Mouse (Mus musculus) lung, adult 2 months (tissue): ENCODE measurements around the gene Trim12a. TPM values are rescaled to one million over a fixed set of nuclear protein-coding genes. Genes with fewer than 3 reads are reported as not detected.
"Not testable (repeated sequence)": the region's sequence is repeated elsewhere in the genome, so short reads cannot be mapped to it uniquely, and the experiment has no call there.

Experiments used
- DNase-seq: peaks from one replicate; pipeline ENCODE4 v3.0.0; 2022
- H3K4me1 ChIP-seq: fragments of 200-500 bp; 2 replicates; pipeline ENCODE4 v1.6.1; 2011; ENCODE audit warnings: low read length; ENCODE audit not compliant: control insufficient read depth, insufficient read depth
- H3K4me3 ChIP-seq: fragments of 200-500 bp; replicated peaks from 2 replicates; pipeline ENCODE3; 2011; ENCODE audit warnings: low read depth, mild to moderate bottlenecking, control low read depth, low read length; ENCODE audit errors: extremely low read depth
- CTCF ChIP-seq: fragments of 200-500 bp; IDR thresholded peaks from 2 replicates; pipeline ENCODE4 v1.5.1; 2011; ENCODE audit warnings: mild to moderate bottlenecking, low read length, control low read depth; ENCODE audit not compliant: insufficient read depth
- POLR2A ChIP-seq: fragments of 200-500 bp; IDR thresholded peaks from 2 replicates; pipeline ENCODE4 v1.6.1; 2011; ENCODE audit warnings: low read depth, mild to moderate bottlenecking, control low read depth, low read length, borderline replicate concordance; ENCODE audit errors: extremely low read depth
- WGBS: fragments of 180-500 bp; shearing (Covaris S2); methylation state at CpG from one replicate; pipeline ENCODE4 v1.1.7; 2018; 5-methylcytosine and 5-hydroxymethylcytosine counted together
- polyA plus RNA-seq: library from polyadenylated mRNA; depleted of rRNA; stranded (reverse); fragments of >200 nt; gene quantifications from 2 replicates; pipeline ENCODE4 v1.2.3, GENCODE M21; 2012; rRNA removed

Trim12a gene
- polyA plus RNA-seq, 1 experiment = 11.5 TPM

- Histone ChIP-seq H3K4me1 (no peaks in the 10 kb centered on the region; the same call in 1 of the 2 replicates), H3K4me3 (no peak overlapping the region)
- TF ChIP-seq POLR2A (no peak), CTCF (no peak)
- WGBS = 75% methylated on average over 5 of the region's 5 CpGs
- DNase-seq = no peak
Measured at GRCm38 (mm10) chr7:104291638-104292400, 23.4 kb downstream of the Trim12a start.

DNA sequence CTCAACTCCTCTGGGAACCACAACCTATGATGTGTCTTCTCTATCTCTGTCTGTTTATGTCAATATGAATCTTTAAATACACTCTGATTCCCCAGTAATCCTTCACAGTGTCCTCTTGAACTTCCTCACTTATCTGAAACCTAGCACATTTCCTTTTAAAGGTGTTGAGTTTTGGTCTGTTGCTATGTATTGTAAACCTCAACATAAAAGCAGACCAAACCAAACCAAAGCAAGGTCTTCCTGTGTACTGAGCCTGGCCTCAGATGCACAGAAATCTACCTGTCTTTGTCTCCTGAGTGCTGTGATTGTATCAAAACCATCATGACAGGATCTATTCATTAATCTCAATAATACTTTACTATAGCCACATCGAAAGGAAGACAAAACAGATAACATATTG is 24.6 kb downstream of the Trim12a start:
- no peak for TF ChIP-seq POLR2A
- no peak for TF ChIP-seq CTCF
- Histone ChIP-seq H3K4me3 (no peak overlapping the region), H3K4me1 (no peaks in the 10 kb centered on the region; the same call in 1 of the 2 replicates)
- no peak for DNase-seq
- 48% methylated on average over 1 of the region's 1 CpGs for WGBS

GRCm38 (mm10) chr7:104287576-104288443 is 27.5 kb downstream of the Trim12a start, which contains the start of gene Trim5:
Gene Trim5 (minus strand): TSS chr7:104288094.
- H3K4me1 ChIP-seq = not testable (repeated sequence)
- H3K4me3 ChIP-seq = peak within 1 kb of the TSS; percentile 45
- DNase-seq = peak; percentile 15
- WGBS = 22% methylated on average over 14 of the region's 14 CpGs

GRCm38 (mm10) chr7:104279361-104279760 is 35.9 kb downstream of the Trim12a start:
- not testable (repeated sequence) for H3K4me3 ChIP-seq, DNase-seq, H3K4me1 ChIP-seq
- WGBS = 79% methylated on average over 3 of the region's 3 CpGs

- not testable (repeated sequence) for H3K4me1 ChIP-seq, H3K4me3 ChIP-seq, DNase-seq
- WGBS = 44% methylated on average over 5 of the region's 5 CpGs
Measured at GRCm38 (mm10) chr7:104265335-104265734, 49.9 kb downstream of the Trim12a start.

DNA sequence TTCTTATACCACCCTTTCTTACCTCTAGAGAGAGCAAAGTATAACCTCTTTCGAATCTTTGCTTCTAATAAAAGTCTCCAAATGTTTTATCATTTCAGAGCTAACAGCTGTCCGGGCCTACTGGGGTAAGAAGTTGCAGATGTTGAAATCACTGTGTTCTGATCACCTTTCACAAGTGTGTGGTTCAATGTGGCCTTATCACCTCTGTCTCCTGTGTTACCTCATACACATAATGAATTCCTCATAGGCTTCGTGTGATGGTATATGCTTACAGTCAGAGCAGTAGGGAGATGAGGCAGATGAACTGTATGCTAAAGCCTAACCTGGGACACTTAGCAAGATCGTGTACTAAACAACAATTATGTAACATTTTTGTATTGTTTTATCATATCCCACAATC is 54.9 kb downstream of the Trim12a start:
- H3K4me1 ChIP-seq, DNase-seq, H3K4me3 ChIP-seq: not testable (repeated sequence)
- WGBS = 85% methylated on average over 4 of the region's 4 CpGs

Other genes starting within 250 kb of the Trim12a start
- gene Olfr644, start 243.6 kb downstream of the Trim12a start, polyA plus RNA-seq = not detected in 2 replicates
- not detected in 2 replicates for gene Olfr645, start 230.0 kb downstream of the Trim12a start, polyA plus RNA-seq
- not detected in 2 replicates for gene Olfr646, start 210.6 kb downstream of the Trim12a start, polyA plus RNA-seq
- not detected in 2 replicates for gene Ubqln5, start 185.6 kb downstream of the Trim12a start, polyA plus RNA-seq
- not detected in 2 replicates for gene Olfr643, start 178.1 kb downstream of the Trim12a start, polyA plus RNA-seq
- gene Ubqln3, start 172.2 kb downstream of the Trim12a start, polyA plus RNA-seq = not detected in 2 replicates
- gene Ubqlnl, start 164.9 kb downstream of the Trim12a start, polyA plus RNA-seq = not detected in 2 replicates
- not detected in 2 replicates for gene Olfm5, start 150.6 kb downstream of the Trim12a start, polyA plus RNA-seq
- 0.04 TPM in 1 of 2 replicates, not detected in the other for gene Olfr648, start 132.1 kb downstream of the Trim12a start, polyA plus RNA-seq
- gene Olfr649, start 119.5 kb downstream of the Trim12a start, polyA plus RNA-seq = not detected in 2 replicates
- 0.88 and 1.3 TPM in 2 replicates for gene Trim6, start 96.7 kb downstream of the Trim12a start, polyA plus RNA-seq
- 5.7 and 15.2 TPM in 2 replicates for gene Trim34a, start 71.0 kb downstream of the Trim12a start, polyA plus RNA-seq
- 0.70 and 1.9 TPM in 2 replicates for gene Trim5, start 27.4 kb downstream of the Trim12a start, polyA plus RNA-seq
- gene Trim34b, start 14.0 kb upstream of the Trim12a start, polyA plus RNA-seq = 0.26 and 3.4 TPM in 2 replicates
- gene Trim12c, start 37.9 kb upstream of the Trim12a start, polyA plus RNA-seq = 3.2 and 3.8 TPM in 2 replicates
- 0.45 and 1.1 TPM in 2 replicates for gene Trim30b, start 54.4 kb upstream of the Trim12a start, polyA plus RNA-seq
- gene Trim30c, start 85.4 kb upstream of the Trim12a start, polyA plus RNA-seq = not detected in 2 replicates
- gene Trim30a, start 149.7 kb upstream of the Trim12a start, polyA plus RNA-seq = 3.7 and 7.5 TPM in 2 replicates
- gene Trim30d, start 192.4 kb upstream of the Trim12a start, polyA plus RNA-seq = 1.0 and 4.0 TPM in 2 replicates
- not detected in 2 replicates for gene Olfr651, start 234.7 kb upstream of the Trim12a start, polyA plus RNA-seq
- not detected in 2 replicates for gene Olfr652, start 245.4 kb upstream of the Trim12a start, polyA plus RNA-seq